Mouse (Mus musculus) spleen, adult 2 months (tissue): Measurements from ENCODE around the gene Tcf3. TPM values are rescaled to one million over a fixed set of nuclear protein-coding genes. Genes with fewer than 3 reads are reported as not detected.

Experiments used
- DNase-seq, 2 experiments: peaks; one replicate each; pipeline versions ENCODE4 v3.0.0 to v3.0.0-alpha.2; 2012 to 2021; ENCODE audit warnings: low spot score in 2 of 2, low read depth in 1 of 2
- H3K27ac ChIP-seq: fragments of 200-500 bp; 2 replicates; pipeline ENCODE4 v1.5.1; 2012; ENCODE audit warnings: low read length, inconsistent platforms; ENCODE audit not compliant: insufficient read depth
- H3K27me3 ChIP-seq: fragments of 200-500 bp; 2 replicates; pipeline ENCODE4 v1.6.1; 2012; ENCODE audit warnings: mild to moderate bottlenecking, moderate library complexity, low read length, inconsistent platforms; ENCODE audit not compliant: control insufficient read depth, insufficient read depth
- H3K36me3 ChIP-seq: fragments of 200-500 bp; 2 replicates; pipeline ENCODE4 v1.6.1; 2012; ENCODE audit warnings: mild to moderate bottlenecking, low read length, inconsistent platforms; ENCODE audit not compliant: control insufficient read depth, insufficient read depth
- H3K4me1 ChIP-seq: fragments of 200-500 bp; 2 replicates; pipeline ENCODE4 v1.6.1; 2011; ENCODE audit warnings: inconsistent platforms; ENCODE audit not compliant: control insufficient read depth, insufficient read depth, insufficient read length
- H3K4me3 ChIP-seq: fragments of 200-500 bp; 2 replicates; pipeline ENCODE4 v1.5.1; 2011; ENCODE audit warnings: mild to moderate bottlenecking, inconsistent platforms; ENCODE audit not compliant: insufficient read depth, insufficient read length; ENCODE audit errors: extremely low read depth
- CTCF ChIP-seq: fragments of 200-500 bp; IDR thresholded peaks from 2 replicates; pipeline ENCODE4 v1.5.1; 2011; ENCODE audit warnings: mild to moderate bottlenecking, inconsistent platforms; ENCODE audit not compliant: insufficient read depth, insufficient read length, insufficient replicate concordance; ENCODE audit errors: extremely low read depth
- POLR2A ChIP-seq: fragments of 200-500 bp; IDR thresholded peaks from 2 replicates; pipeline ENCODE4 v1.6.1; 2011; ENCODE audit warnings: low read depth, low read length, inconsistent platforms
- WGBS: fragments of 180-500 bp; shearing (Covaris S2); methylation state at CpG from one replicate; pipeline ENCODE4 v1.1.7; 2018; 5-methylcytosine and 5-hydroxymethylcytosine counted together
- polyA plus RNA-seq: library from polyadenylated mRNA; depleted of rRNA; stranded (reverse); fragments of >200 nt; gene quantifications from 2 replicates; pipeline ENCODE4 v1.2.3, GENCODE M21; 2012

Gene Tcf3
- polyA plus RNA-seq, 1 experiment, result 173 TPM

- peaks cover 14% of the 10 kb centered on the region for H3K4me1 ChIP-seq
- no peak overlapping the region for H3K4me3 ChIP-seq
- peak; percentile 63 to 76 for DNase-seq
- no peak overlapping the region for H3K27ac ChIP-seq
- 9% methylated on average over 26 of the region's 26 CpGs for WGBS
- H3K36me3 ChIP-seq, result no peaks in the 10 kb centered on the region
- TF ChIP-seq POLR2A (no peak), CTCF (peak; percentile 98)
- no peaks in the 10 kb centered on the region for H3K27me3 ChIP-seq
Measured at GRCm38 (mm10) chr10:80445898-80446601, 12.6 kb upstream of the Tcf3 start.

GRCm38 (mm10) chr10:80445052-80445451, 11.6 kb upstream of the Tcf3 start:
- TF ChIP-seq POLR2A (no peak), CTCF (no peak)
- DNase-seq, result no peak
- 43% methylated on average over 1 of the region's 1 CpGs for WGBS
- peaks cover 14% of the 10 kb centered on the region for H3K4me1 ChIP-seq
- no peaks in the 10 kb centered on the region for H3K27me3 ChIP-seq
- no peaks in the 10 kb centered on the region for H3K36me3 ChIP-seq
- no peak overlapping the region for H3K4me3 ChIP-seq
- H3K27ac ChIP-seq, result no peak overlapping the region

- Histone ChIP-seq H3K4me3 (no peak overlapping the region), H3K27me3 (no peaks in the 10 kb centered on the region), H3K36me3 (no peaks in the 10 kb centered on the region), H3K27ac (no peak overlapping the region; the same call in 1 of the 2 replicates), H3K4me1 (peaks cover 14% of the 10 kb centered on the region)
- TF ChIP-seq POLR2A (no peak), CTCF (no peak)
- no peak for DNase-seq
- 46% methylated on average over 5 of the region's 5 CpGs for WGBS
Measured at GRCm38 (mm10) chr10:80444339-80445045, 11.0 kb upstream of the Tcf3 start.

GRCm38 (mm10) chr10:80443575-80444278, 10.3 kb upstream of the Tcf3 start:
- no peaks in the 10 kb centered on the region for H3K36me3 ChIP-seq
- TF ChIP-seq POLR2A, result no peak
- TF ChIP-seq CTCF, result no peak
- no peaks in the 10 kb centered on the region for H3K27me3 ChIP-seq
- no peak for DNase-seq
- H3K4me1 ChIP-seq, result peaks cover 14% of the 10 kb centered on the region
- H3K4me3 ChIP-seq, result no peak overlapping the region
- WGBS, result 74% methylated on average over 8 of the region's 8 CpGs
- H3K27ac ChIP-seq, result peak overlapping the region; percentile 9; the same call in 1 of the 2 replicates

GRCm38 (mm10) chr10:80442989-80443388, 9.5 kb upstream of the Tcf3 start:
- H3K4me3 ChIP-seq, result no peak overlapping the region
- H3K4me1 ChIP-seq, result peaks cover 14% of the 10 kb centered on the region

GRCm38 (mm10) chr10:80441598-80441997, 8.2 kb upstream of the Tcf3 start:
- peaks cover 14% of the 10 kb centered on the region for H3K4me1 ChIP-seq
- H3K4me3 ChIP-seq, result no peak overlapping the region
- no peaks in the 10 kb centered on the region for H3K27me3 ChIP-seq
- TF ChIP-seq POLR2A (no peak), CTCF (no peak)
- DNase-seq, result no peak
- WGBS, result 76% methylated on average over 8 of the region's 8 CpGs
- no peak overlapping the region for H3K27ac ChIP-seq
- no peaks in the 10 kb centered on the region for H3K36me3 ChIP-seq

More at GRCm38 (mm10) chr10:80442989-80443388, 9.5 kb upstream of the Tcf3 start:
- 24% methylated on average over 2 of the region's 2 CpGs for WGBS
- TF ChIP-seq POLR2A, result no peak
- TF ChIP-seq CTCF, result no peak
- peak in 1 of 2 experiments; percentile 62 for DNase-seq
- Histone ChIP-seq H3K27me3 (no peaks in the 10 kb centered on the region), H3K36me3 (no peaks in the 10 kb centered on the region), H3K27ac (peak overlapping the region; percentile 9; the same call in 1 of the 2 replicates)
